ENCODE assay signal across 1 mouse cellular context in genomic region chr3:97665525-97665924, GRCm38 (mm10).
TF ChIP-seq lines count a peak whose summit lies in the region.

No protein-coding gene starts in this region.

TF ChIP-seq in MEL, 35 proteins besides CTCF, POLR2A, EP300 and RAD21:
- 0 out of 2 replicates have a peak, but pooled peaks have one; percentile 39 for TF ChIP-seq TBP (IDR thresholded peaks at IDR 0.05; ENCODE audit: low read depth, low read length)
- no peak for TF ChIP-seq E2F4 (IDR thresholded peaks at IDR 0.05; ENCODE audit: borderline replicate concordance, low read depth, low read length)
TF ChIP-seq in MEL: peak in this region for 1.
